Mouse (Mus musculus): ENCODE results near the gene Dbp. TPM values are rescaled to one million over a fixed set of nuclear protein-coding genes. Genes with fewer than 3 reads are reported as not detected.
"Not testable (repeated sequence)": the region's sequence is repeated elsewhere in the genome, so short reads cannot be mapped to it uniquely, and the experiment has no call there.

Gene Dbp
- polyA plus RNA-seq (2012; fragmentation: generic; extraction: Trizol): 26.2 TPM

GRCm38 (mm10) chr7:45704730-45705442, at the start of gene Dbp:
TSS of gene Dbp (plus strand) at chr7:45705088.
- H3K36me3 ChIP-seq (ENCODE audit: control insufficient read depth, insufficient read depth): no peaks in the 10 kb centered on the region
- peak within 1 kb of the TSS; percentile 51 for H3K4me3 ChIP-seq
- no peaks in the 10 kb centered on the region for H3K79me2 ChIP-seq (ENCODE audit: control insufficient read depth, insufficient read depth)
- H3K4me2 ChIP-seq (ENCODE audit: low read depth): peak within 1 kb of the TSS; percentile 96
- TF ChIP-seq USF1 (IDR thresholded peaks at IDR 0.05; ENCODE audit: low read depth) (peak; percentile 41), SRF (IDR thresholded peaks at IDR 0.05; ENCODE audit: control insufficient read depth, insufficient read length, low read depth) (peak; percentile 81), MYOG (IDR thresholded peaks at IDR 0.05; ENCODE audit: control insufficient read depth in 1 of 3, insufficient read depth in 1 of 3, insufficient read length in 2 of 3, low read depth in 2 of 3) (peak in 1 of 3 experiments; percentile 50), MAX (IDR thresholded peaks at IDR 0.05; ENCODE audit: low read depth) (no peak), POLR2A (IDR thresholded peaks at IDR 0.05; ENCODE audit: insufficient read length, low read depth) (peak; percentile 33), CEBPB (IDR thresholded peaks at IDR 0.05; ENCODE audit: insufficient read depth, poor library complexity, severe bottlenecking) (no peak), MYOD1 (IDR thresholded peaks at IDR 0.05; ENCODE audit: control insufficient read depth in 1 of 3, insufficient read length in 2 of 3, low read depth in 2 of 3) (peak in 2 of 3 experiments; percentile 35 to 41), TCF12 (IDR thresholded peaks at IDR 0.05; ENCODE audit: insufficient read depth, poor library complexity, severe bottlenecking) (no peak)
- H3K27me3 ChIP-seq (ENCODE audit: control insufficient read depth, insufficient read depth, insufficient read length): peaks cover 8% of the 10 kb centered on the region
- H3ac ChIP-seq (ENCODE audit: control insufficient read depth, insufficient read length): peak within 1 kb of the TSS; percentile 73

- H3K4me2 ChIP-seq (ENCODE audit: low read depth): no peak overlapping the region
- H3K79me2 ChIP-seq (ENCODE audit: control insufficient read depth, insufficient read depth): no peaks in the 10 kb centered on the region
- H3K27me3 ChIP-seq (ENCODE audit: control insufficient read depth, insufficient read depth, insufficient read length): no peaks in the 10 kb centered on the region
- no peaks in the 10 kb centered on the region for H3K36me3 ChIP-seq (ENCODE audit: control insufficient read depth, insufficient read depth)
- no peak overlapping the region for H3ac ChIP-seq (ENCODE audit: control insufficient read depth, insufficient read length)
- no peak overlapping the region for H3K4me3 ChIP-seq
- TF ChIP-seq POLR2A (IDR thresholded peaks at IDR 0.05; ENCODE audit: insufficient read length, low read depth) (no peak), MYOG (IDR thresholded peaks at IDR 0.05; ENCODE audit: control insufficient read depth in 1 of 3, insufficient read depth in 1 of 3, insufficient read length in 2 of 3, low read depth in 2 of 3) (no peak), TCF12 (IDR thresholded peaks at IDR 0.05; ENCODE audit: insufficient read depth, poor library complexity, severe bottlenecking) (no peak), POLR2AphosphoS2 (IDR thresholded peaks at IDR 0.05; ENCODE audit: insufficient read length, low read depth) (no peak)
These were observed 44.0 kb upstream of the Dbp start for GRCm38 (mm10) chr7:45660746-45661478.

GRCm38 (mm10) chr7:45661702-45662101, 43.2 kb upstream of the Dbp start:
- H3K27me3 ChIP-seq (ENCODE audit: control insufficient read depth, insufficient read depth, insufficient read length); H3K79me2 ChIP-seq (ENCODE audit: control insufficient read depth, insufficient read depth); H3ac ChIP-seq (ENCODE audit: control insufficient read depth, insufficient read length); H3K36me3 ChIP-seq (ENCODE audit: control insufficient read depth, insufficient read depth); H3K4me2 ChIP-seq (ENCODE audit: low read depth); H3K4me3 ChIP-seq: not testable (repeated sequence)

- Histone ChIP-seq H3K4me2 (ENCODE audit: low read depth) (no peak overlapping the region), H3K27me3 (ENCODE audit: control insufficient read depth, insufficient read depth, insufficient read length) (no peaks in the 10 kb centered on the region), H3K36me3 (ENCODE audit: control insufficient read depth, insufficient read depth) (no peaks in the 10 kb centered on the region), H3K4me3 (no peak overlapping the region), H3ac (ENCODE audit: control insufficient read depth, insufficient read length) (no peak overlapping the region), H3K79me2 (ENCODE audit: control insufficient read depth, insufficient read depth) (no peaks in the 10 kb centered on the region)
- TF ChIP-seq POLR2A (IDR thresholded peaks at IDR 0.05; ENCODE audit: insufficient read length, low read depth) (no peak), MAX (IDR thresholded peaks at IDR 0.05; ENCODE audit: low read depth) (no peak), USF1 (IDR thresholded peaks at IDR 0.05; ENCODE audit: low read depth) (no peak), TCF12 (IDR thresholded peaks at IDR 0.05; ENCODE audit: insufficient read depth, poor library complexity, severe bottlenecking) (no peak)
These were observed 39.4 kb upstream of the Dbp start for GRCm38 (mm10) chr7:45665303-45666138.

GRCm38 (mm10) chr7:45666161-45666560, 38.7 kb upstream of the Dbp start, which contains the start of gene Fut2:
TSS of gene Fut2 (minus strand) at chr7:45666394.
- Histone ChIP-seq H3K4me2 (ENCODE audit: low read depth) (no peak within 1 kb of the TSS), H3K27me3 (ENCODE audit: control insufficient read depth, insufficient read depth, insufficient read length) (no peaks in the 10 kb centered on the region), H3K79me2 (ENCODE audit: control insufficient read depth, insufficient read depth) (no peaks in the 10 kb centered on the region), H3K4me3 (no peak within 1 kb of the TSS), H3ac (ENCODE audit: control insufficient read depth, insufficient read length) (no peak within 1 kb of the TSS), H3K36me3 (ENCODE audit: control insufficient read depth, insufficient read depth) (no peaks in the 10 kb centered on the region)
- TF ChIP-seq TCF3 (IDR thresholded peaks at IDR 0.05; ENCODE audit: insufficient read length, low read depth): no peak
- TF ChIP-seq REST (IDR thresholded peaks at IDR 0.05; ENCODE audit: insufficient read depth, insufficient read length): no peak
- TF ChIP-seq MYOG (IDR thresholded peaks at IDR 0.05; ENCODE audit: control insufficient read depth in 1 of 3, insufficient read depth in 1 of 3, insufficient read length in 2 of 3, low read depth in 2 of 3): no peak
- TF ChIP-seq CEBPB (IDR thresholded peaks at IDR 0.05; ENCODE audit: insufficient read depth, poor library complexity, severe bottlenecking): no peak
- no peak for TF ChIP-seq SRF (IDR thresholded peaks at IDR 0.05; ENCODE audit: control insufficient read depth, insufficient read length, low read depth)
- no peak for TF ChIP-seq MYOD1 (IDR thresholded peaks at IDR 0.05; ENCODE audit: control insufficient read depth in 1 of 3, insufficient read length in 2 of 3, low read depth in 2 of 3)
- no peak for TF ChIP-seq POLR2AphosphoS2 (IDR thresholded peaks at IDR 0.05; ENCODE audit: insufficient read length, low read depth)
- no peak for TF ChIP-seq POLR2A (IDR thresholded peaks at IDR 0.05; ENCODE audit: insufficient read length, low read depth)
- TF ChIP-seq E2F4 (IDR thresholded peaks at IDR 0.05; ENCODE audit: insufficient read depth): no peak
- no peak for TF ChIP-seq USF1 (IDR thresholded peaks at IDR 0.05; ENCODE audit: low read depth)
- no peak for TF ChIP-seq MAX (IDR thresholded peaks at IDR 0.05; ENCODE audit: low read depth)
- no peak for TF ChIP-seq TCF12 (IDR thresholded peaks at IDR 0.05; ENCODE audit: insufficient read depth, poor library complexity, severe bottlenecking)

Measured in myocyte (in vitro differentiated cells).